Mouse (Mus musculus) thymus, postnatal 0 days (tissue): Measurements from ENCODE around the gene Smim12. TPM values are rescaled to one million over a fixed set of nuclear protein-coding genes. Genes with fewer than 3 reads are reported as not detected.

Source experiments
- DNase-seq: peaks from one replicate; pipeline ENCODE4 v3.0.0-alpha.2; 2015; ENCODE audit warnings: low spot score
- polyA plus RNA-seq: library from polyadenylated mRNA; unstranded; fragments of >200 nt; fragmentation: Nextera tagmentation; extraction: Ambion mirVana; gene quantifications from 2 replicates; pipeline ENCODE4 v1.2.1, GENCODE M21; 2015

Smim12 gene
- polyA plus RNA-seq = 57.9 and 59.4 TPM in 2 replicates

DNA sequence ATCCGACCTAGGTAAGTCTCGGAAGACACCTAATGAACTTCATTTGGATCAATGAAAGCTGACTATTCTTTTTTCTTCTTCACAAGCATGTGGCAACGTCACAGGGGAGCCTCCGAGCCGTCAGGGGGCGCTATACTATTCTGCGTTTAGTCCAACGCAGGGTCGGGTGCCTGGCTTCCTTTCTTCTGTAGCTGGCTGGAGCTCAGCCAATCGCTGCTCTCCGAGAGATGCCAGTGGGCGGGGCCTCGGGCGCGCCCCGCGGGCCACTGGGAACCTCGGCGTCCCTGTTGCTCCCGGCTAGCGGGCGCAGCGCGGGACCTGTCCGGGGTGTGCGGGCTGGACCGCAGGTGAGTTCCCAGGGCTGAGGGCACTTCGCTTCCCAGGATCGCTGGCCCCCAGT lies at the start of gene Smim12:
TSS of gene Smim12 (plus strand) at position 233 of the 400 bp plus-strand sequence.
- DNase-seq = peak; percentile 97

DNA sequence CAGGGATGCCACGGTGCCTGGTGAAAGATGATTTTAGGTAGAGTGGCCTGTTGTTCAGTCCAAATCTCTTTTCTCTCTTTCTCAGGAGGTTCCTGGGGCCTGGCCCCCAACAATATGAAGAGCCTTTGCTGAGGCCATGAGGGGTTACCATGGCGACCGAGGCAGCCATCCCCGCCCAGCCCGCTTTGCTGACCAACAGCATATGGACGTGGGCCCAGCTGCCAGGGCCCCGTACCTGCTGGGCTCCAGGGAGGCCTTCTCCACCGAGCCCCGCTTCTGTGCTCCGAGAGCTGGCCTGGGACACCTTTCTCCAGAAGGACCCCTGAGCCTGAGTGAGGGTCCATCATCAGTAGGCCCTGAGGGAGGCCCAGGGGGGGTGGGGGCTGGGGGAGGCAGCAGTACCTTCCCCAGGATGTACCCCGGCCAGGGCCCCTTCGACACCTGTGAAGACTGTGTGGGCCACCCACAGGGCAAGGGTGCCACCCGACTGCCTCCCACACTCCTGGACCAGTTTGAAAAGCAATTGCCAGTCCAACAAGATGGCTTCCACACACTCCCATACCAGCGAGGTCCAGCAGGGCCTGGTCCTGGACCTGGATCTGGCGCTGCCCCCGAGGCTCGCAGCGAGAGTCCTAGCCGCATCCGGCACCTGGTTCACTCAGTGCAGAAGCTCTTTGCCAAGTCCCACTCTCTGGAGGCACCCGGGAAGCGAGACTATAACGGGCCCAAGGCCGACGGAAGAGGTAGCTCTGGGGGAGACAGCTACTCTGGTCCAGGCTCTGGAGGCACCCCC lies 48.9 kb upstream of the Smim12 start:
- no peak for DNase-seq

DNA sequence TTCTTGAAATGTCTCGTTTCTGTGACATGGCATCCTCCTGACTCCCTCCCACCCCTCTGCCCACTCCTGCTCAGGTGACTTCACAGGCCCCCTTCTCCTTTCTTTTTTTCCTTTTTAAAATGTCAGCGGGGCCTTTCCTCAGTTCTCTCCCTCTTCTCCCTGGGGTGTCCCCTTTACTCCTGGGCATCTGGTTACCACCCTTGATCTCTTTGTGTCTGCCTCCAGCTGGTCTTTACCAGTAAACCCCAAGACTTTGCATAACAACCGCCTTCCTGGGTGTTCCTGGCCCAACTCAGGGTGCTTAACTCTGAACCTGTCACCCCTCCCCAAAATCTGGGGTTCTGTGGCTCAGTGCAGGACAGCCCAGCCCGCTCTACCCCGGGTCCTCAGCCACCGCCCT lies 45.0 kb upstream of the Smim12 start:
- no peak for DNase-seq

DNA sequence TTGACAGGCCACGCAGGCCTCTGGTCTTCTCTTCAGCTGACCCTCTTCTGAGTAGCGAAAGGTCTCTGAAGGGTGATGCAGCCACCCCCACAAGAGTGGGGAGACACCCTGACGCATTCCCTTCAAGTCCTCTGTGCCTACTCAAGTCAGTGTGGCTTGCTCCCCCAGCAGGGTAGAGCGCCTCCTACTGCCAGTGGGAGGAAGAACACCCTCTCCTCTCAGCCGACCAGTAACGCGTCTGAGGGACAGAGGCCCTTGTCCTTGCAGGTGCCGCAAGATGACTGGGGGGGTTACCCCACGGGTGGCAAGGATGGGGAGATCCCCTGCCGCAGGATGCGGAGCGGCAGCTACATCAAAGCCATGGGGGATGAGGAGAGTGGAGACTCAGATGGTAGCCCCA lies 44.2 kb upstream of the Smim12 start:
- no peak for DNase-seq

DNA sequence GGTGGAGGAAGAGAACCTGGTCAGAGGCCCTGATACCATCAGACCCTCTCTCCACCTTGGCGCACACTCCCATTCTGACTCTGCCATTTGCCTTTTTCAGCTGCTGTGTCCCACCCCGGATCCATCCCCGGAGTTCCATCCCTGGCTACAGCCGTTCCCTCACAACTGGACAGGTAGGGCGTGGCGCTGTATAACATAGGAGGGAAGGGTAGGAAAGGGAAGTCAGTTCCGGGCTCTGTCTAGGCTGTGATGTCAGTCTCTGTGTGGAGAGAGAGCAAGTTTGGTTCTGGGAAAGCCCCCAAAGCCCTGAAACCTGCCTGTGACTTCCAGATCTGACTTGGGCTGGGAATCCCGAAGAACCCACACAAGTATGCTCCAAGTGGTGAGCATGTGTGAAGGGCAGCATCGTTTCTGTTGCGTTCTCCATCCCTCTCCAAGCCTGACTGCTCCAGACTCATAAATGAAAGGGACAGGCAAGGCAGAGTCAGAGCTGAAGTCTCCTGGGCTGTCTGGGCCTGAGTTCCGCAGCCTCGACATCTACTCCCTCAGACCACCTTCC lies 43.3 kb upstream of the Smim12 start:
- no peak for DNase-seq

DNA sequence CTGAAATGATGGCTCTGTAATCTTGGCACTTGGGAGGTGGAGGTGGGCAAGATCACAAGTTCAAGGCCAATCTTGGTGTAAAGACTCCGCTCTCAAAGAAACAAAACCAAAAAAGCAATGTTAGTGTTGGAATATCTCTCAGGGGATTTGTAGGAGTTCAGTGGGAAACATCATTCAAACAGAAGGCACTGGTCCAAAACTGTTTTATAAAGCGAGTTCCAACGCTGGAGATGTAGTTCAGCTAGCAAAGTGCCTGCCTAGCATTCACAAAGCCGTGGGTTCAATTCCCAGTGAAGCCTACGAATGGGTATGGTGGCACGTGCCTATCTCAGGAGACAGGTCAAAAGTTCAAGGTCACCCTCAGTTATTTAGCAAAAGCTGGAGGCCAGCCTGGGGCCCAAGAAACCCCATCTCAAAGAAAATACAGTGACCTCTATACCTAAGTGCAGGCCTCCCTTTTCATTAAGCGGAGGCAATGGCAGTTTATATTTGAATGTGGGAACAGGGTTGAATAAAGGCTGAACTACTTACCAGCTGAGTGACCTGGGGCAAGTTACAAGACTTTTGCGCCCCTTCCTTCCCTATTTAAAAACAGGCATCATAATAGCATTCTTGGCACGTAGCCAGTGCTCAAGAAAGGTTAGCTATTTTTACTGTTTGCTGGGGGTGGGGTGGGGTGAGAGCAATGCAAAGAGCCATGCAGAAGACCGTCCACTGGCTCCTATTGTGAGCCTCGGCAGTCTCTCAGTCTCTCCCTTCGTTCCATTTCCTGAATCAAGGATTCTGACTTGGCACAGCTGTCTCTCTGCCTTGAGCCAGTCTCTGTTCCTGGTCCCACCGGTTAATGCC lies 42.6 kb upstream of the Smim12 start:
- DNase-seq = no peak

DNA sequence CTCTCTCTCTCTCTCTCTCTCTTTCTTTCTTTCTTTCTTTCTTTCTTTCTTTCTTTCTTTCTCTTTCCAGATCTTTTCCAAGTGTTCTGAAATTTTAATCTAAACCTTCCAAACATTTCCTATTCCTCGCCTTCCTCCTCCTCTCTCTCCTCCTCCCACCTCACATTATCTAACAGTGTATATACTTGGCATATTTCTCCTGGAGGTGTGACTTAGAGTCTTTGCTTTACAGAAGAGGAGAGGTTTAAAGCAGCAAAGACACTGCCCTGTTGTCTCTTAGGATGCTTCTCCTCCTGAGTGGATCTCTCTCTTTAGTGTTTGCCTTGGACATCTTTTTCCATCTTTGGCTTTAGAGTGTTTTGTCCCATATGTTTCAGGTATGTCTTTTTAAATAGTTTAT lies 40.5 kb upstream of the Smim12 start:
- DNase-seq = no peak

DNA sequence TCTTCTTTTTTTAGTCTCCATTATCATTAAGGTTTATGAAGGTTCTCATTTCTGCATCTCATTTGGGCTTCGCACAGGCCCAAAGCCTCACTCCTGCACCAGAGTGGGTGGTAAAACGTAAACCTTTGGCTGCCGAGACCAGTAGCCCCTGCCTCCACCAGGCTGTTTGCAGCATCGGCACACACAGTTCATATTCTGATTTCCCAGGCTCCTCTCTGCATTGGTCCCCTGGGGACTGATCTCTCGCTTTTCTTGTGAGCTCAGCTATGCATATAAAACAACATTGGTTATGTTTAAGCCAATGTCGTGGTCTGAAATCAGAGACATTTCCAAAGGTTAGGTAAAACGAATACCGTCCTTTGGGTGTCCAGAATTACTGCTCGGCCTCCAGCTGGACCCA lies 32.3 kb upstream of the Smim12 start:
- DNase-seq = no peak

DNA sequence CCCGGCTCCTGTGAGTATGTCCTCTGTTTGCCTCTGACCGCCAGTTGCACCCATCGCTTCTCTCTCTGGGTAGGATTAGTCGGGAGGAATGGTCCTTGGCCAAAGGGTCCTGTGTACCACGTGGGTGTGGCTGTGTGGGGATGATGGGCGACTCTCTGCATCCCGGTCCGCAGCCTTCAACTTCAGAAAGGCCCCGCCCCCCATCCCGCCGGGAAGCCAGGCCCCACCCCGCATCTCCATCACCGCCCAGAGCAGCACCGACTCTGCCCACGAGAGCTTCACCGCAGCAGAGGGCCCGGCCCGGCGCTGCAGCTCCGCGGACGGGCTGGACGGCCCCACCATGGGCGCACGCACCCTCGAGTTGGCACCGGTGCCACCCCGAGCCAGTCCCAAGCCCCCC lies 29.1 kb upstream of the Smim12 start:
- no peak for DNase-seq

DNA sequence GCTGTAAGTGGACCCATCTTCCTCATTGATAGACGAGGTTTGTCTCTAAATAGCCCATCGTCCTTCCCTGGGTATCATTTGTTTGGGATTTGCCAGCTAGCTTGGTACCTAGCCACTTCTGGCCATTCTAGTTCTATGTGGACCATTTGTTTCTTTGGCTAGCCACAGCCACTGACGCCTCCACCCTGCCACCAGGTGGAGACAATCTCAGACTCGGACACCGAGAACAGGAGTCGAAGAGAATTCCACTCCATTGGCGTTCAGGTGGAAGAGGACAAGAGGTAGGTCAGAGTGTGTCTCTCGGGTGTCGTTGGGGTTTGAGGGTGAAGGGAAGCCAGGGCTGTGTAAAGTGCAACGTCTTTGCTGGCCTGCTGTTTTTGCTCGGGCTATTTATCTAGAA lies 28.5 kb upstream of the Smim12 start:
- DNase-seq = no peak

DNA sequence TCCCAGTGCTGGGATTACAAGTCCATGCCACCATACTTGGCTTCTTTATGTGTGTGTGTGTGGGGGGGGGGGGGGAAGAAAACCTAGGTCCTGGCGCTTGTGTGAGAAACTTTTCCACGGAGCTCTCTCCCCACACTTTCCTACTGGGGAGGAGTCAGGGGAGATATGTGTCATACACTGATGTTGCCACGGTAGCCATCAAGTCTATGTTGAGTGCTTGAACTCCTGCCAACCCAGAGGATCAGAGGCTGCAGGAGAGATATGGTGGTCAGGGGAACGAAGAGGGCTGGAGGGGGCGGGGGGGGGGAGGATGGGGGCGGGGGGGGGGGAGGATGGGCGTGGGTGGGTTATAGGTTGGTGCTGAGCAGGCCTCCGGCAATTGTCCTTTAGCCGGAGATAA lies 27.8 kb upstream of the Smim12 start:
- no peak for DNase-seq

DNA sequence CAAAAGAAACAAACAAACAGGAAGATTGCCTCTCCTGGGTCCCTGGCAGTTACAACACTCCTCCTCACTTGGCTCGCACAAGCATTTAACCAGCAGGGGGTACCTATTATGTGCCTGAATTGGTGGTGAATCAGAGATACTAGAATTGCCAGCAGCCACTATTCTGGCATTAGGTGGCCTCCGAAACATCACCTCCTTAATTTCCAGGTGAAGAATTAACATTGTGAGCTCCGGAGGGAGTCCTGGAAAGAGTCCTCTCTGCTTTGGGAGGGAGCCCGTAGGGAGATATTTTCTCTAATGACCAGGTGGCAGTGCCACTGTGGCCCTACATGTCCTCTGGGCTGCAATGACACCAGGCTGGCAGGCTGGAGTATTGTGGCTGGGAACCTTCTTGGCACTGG lies 27.3 kb upstream of the Smim12 start:
- no peak for DNase-seq

DNA sequence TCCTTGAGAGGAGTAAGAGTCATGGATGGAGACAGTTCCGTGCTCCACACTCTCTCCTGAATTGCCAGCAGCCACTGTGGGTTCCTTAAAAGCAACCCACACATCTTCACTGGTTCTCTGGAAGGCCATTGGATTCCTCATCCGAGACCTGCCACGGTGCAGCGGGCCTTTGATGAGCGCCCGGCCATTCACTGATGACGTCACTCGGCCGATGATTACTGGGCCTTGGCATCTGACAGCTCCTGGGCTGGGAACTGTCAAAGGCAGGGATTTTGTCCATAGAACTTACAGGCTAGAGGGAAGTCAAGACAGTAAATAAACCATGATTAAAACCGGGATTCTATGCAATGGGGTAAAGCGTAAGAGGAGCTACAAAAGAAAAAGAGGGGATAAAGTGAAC lies 26.5 kb upstream of the Smim12 start:
- no peak for DNase-seq

DNA sequence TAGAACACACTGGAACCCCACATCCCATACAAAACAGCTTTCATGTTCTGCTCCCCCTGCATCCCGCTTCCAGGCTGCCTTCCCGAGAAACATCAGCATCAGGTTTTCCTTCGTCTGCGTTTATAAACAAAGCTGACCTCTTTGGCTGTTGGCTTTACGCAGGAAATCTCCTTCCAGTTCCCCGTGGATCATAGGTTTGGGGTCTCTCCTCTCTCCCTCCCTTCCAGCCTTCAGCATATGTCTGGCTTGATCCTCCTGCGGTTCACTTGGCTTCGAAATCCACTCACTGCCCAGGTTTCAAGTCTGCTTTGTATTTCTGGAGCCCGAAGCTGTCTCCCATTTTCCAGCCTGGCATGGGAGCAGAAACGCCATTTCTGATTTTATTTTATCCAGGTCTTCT lies 20.3 kb upstream of the Smim12 start:
- DNase-seq = no peak

DNA sequence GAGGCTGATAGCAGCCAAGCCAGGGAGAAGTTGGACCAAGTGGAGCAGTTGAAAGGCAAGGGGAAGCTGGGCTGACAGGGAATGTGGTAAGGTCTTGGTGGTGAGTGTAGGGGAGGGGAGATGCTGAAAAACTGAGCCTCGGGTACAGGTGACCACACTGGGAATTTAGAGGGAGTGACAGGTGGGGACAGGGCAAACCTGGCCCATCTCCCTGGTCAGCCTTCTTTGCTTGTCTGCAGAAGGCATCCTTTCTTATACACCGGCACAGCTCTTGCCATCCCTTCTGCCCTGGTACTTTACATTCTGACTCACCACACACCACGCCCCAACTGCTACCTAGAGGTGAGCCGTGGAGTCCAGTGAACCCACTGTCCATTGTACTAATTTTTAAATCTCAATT lies 19.8 kb upstream of the Smim12 start:
- no peak for DNase-seq

DNA sequence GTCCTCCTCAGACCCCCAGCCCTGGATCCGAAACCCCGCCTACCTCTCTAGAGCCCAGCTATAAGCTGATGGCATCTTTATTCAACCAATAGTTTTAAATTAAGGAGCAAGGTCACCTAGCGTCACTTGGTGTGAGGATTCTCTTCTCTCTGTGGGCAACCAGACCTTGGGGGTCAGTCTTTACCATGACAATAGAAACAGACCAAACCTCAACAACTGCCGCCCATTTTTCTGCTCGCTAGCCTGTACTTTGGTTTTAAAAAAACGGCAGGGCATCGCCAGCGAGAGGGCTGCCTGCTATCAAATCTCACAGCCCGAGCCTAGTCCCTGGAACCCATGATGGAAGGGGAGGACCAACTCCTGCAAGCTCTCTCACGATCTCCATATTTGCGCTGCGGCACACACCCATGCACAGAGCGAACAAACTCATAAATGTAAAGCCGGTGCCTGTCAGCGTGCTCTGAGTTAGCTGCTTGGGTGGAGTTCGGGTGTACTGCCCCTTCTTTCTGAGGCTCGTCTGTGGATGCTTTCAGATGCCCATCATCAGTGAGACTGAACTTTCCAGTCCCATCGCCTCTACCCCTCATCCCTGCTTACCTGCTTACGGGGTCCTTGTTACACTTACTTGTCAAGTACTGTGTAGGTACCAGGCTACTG lies 19.0 kb upstream of the Smim12 start:
- no peak for DNase-seq

DNA sequence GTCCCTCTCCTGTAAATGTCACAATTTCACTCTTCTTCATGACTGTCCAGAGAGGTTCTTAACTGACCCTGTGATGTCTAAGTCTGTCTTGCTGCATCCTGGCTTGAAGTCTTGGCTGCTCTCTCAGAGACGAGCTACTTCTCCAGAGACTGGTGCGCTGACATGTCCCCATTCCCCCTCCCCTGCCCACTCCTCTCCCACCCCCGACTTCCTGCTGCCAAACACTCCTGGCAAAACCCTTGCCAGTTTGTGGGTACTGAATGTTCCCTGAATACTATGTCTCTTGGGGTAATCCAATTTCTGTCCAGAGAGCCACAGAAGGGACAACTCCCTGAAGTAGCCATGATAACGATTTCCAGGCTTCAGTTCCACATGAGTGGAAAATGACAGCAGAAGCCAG lies 17.5 kb upstream of the Smim12 start:
- DNase-seq = no peak

DNA sequence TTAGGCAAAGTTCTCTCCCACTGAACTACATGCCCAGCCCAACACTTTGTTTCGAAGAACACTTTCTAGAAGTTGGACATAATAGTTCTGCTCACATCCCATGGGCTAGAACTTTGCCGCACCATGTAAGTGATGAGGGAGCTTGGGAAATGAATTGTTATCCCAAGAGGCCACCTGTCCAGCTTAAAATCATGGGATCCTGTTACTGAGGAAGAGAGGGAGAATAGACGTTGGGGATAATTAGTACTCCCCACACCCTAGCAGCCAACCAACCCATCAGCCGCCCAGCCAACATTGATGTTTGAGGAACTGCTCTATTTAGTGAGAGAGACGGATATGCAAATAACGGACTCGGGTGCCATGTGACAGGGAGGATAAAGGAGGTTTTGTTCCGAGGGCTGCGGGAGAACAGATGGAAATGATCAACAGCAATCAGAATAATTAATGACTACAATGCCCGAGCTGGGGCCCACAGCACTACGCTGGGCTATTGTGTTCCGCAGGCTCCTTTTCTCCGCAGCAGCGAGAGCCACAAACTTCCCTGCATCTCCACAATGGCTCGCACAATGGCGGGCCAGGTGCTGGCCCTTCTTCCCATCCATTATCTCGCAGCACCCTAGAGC lies 16.4 kb upstream of the Smim12 start:
- DNase-seq = no peak

DNA sequence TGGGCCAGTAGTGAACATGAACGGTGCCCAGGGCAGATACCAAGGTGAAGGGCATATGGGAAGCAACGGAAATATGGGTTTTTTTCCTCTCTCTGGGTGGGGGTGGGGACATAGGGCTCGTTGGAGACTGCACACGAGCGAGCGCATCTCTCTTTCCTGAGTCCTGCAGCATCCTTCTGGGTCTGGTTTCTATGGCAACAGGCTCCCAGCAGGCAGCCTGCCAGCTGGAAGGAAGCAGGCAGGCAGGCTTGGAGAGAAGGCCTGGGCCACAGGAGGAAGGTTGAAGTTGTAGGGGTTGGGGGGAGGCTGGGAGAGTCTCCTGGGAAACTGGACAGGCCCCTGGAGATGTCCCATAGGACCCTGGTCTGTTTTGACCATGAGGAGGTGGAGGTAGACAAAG lies 11.6 kb upstream of the Smim12 start:
- no peak for DNase-seq

DNA sequence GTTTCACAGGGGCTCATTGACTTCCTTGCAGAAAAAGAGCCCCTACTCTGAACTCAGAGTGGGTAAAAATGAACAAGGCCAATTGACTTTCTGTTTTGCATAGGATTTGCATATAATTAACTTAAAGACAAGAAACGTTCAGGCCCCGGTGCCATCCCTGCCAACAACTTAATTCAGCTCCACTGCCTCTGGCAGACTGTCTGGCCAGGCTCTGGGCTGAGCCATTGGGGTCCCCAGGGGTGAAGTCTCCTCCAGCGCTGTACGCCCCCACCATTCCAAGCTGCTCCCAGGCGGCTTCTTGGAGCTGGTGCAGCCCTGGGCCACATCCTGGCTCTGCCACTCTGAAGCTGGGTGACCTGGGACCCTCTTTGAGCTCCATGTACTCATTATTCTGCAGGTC lies 11.0 kb upstream of the Smim12 start:
- no peak for DNase-seq

DNA sequence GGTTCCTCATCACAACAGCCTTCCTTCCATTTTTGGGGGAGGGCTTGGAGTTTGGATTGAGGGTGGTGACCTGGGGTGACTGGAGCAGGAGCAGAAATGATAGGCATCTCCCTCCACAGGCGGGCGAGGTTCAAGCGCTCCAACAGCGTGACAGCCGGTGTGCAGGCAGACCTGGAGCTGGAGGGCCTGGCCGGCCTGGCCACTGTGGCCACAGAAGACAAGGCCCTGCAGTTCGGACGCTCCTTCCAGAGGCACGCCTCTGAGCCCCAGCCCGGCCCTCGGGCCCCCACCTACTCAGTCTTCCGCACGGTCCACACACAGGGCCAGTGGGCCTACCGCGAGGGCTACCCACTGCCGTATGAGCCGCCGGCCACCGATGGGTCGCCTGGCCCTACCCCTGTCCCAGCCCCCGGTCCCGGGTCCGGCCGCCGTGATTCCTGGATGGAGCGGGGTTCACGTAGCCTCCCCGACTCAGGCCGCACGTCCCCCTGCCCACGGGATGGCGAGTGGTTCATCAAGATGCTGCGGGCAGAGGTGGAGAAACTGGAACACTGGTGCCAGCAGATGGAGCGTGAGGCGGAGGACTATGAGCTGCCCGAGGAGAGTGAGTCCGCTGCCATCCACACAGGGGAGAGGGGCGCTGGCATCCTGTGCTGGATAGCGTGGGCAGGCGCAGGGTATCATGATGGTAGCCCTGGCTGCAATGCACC lies 10.0 kb upstream of the Smim12 start:
- no peak for DNase-seq
